Mouse (Mus musculus) inflammation-experienced regulatory T-cells, adult 6 months (primary cell): ENCODE results near the gene Gm10961. TPM values are rescaled to one million over a fixed set of nuclear protein-coding genes. Genes with fewer than 3 reads are reported as not detected.

Experiments
- ATAC-seq: one replicate; pipeline ENCODE4 v1.8.0; 2017
- polyA plus RNA-seq, 3 experiments: library from polyadenylated mRNA; unstranded; fragments of 100-300 nt; shearing (Covaris generic); gene quantifications; one replicate each; pipeline ENCODE4 v1.2.1; 2017

Gene Gm10961
- not detected for polyA plus RNA-seq

DNA sequence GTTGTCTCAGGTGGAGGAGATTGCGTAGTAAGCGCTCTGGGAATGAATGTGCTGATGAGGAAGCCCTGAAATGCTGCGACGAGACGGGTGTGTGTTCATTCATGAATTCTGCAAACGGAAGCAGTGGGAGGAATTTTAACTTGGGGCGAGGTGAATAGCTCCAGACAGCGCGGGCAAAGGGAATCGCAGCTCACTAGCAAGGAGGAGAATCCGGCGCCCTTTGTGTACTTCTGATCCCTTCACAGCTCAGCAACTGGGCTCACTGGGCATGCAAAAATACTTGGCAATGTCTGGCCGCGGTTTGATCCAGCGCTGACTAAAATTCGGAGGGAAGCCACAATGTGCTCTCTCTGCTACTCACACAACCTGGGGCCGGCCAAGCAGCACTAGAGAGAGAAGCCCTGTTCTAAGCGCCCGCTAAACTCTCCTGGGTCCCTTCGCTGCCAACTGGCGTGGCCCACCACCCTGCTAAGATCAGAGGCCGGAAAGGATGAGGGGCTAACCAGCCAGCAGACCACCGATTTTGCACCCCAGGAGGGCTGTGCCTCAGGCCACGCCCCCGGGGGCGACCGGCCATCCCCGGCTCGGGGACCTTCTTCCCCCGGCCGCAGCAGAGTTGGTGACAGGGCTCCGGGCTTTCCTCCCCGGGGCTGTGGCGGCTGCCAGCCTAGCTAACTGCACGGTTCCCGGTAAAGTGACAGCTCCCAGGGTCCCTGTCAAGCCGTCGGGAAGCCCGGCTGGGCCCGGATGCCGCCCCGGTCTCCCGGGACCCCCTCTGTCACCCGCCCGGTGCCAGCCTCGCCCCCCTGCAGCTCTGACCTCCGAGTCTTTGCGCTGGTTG lies at the start of gene Gm10961:
Gene Gm10961, plus strand, starts transcription at position 641 of the 841 bp plus-strand sequence.
- peak; percentile 36 for ATAC-seq

DNA sequence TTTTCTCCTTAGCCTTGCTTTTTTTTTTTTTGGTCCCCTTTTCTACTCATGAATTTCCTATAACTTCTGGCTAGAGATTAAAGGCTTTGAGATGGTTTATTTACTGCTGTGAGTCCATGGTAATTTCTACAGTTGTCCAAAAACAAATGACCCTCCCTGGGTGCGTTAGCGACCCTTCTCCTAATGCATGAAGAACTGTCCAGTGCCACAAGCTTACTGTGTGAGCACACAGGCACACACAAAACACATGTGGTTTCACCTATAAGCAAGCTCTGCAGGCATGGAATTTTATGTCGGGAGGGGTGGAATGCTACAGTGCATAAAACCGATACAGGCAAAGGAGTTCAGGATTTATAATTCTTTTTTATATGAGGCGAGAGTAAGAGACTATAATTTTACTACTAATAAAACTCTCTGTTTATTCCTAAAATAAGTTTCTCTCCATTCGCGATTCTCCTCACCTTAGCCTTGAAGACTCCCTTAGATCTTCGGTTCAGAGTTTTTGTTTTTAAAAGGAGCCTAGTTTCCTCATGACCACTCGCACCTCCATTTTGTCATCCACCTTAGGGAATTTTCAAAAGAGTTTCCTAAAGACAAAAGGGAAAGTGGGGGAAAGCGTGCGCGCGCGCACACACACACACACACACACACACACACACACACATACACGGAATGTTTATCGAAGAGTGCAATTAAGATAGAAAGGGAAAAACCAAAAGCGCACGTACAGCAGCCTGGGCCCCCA lies 48.8 kb upstream of the Gm10961 start:
- ATAC-seq, result no peak

DNA sequence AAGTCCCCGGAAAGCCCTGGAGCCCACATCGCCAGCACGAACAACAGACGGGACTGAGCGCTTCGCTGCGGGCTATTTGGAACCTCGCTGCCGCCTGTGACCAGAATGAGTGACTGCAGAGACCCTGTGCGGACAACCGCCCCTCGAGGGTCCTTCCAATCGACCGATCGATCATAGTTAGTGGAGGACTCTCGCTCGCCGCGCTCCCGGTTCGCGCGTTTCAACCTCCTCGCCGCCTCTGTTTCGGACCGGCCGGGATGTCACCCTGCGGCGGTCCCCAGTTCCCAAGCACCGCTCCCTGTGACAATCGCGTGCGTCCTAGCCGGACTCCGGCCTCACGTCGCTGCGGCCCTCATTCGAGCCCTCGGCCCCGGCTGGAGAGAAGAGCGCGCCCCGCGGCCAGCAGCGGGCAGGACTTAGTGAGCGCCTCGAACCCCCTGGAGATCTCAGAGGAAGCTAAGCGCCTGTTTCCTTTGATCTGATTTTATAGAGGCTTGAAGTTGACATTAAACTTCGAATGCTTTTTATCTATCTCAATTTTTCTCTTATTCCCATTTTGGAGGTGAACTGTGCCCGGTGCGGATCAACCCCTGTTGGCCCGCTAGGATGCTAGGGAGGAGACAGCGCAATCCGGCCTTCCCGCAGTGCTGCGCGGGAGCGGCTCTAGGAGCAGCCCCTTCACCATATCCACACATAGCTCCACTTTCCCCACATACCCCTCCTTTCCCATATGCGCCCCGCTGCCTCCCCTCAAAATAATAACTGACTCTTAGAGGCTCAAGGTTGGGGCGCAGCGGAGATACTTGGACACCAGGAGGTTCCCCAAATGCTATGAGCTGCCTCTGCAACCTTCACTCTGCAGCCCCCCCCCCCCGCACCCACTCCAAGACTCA lies 48.0 kb upstream of the Gm10961 start:
- no peak for ATAC-seq

- no peak for ATAC-seq
Observed at GRCm38 (mm10) chr3:107583893-107584292, 47.2 kb upstream of the Gm10961 start.

GRCm38 (mm10) chr3:107586504-107586903 lies 44.6 kb upstream of the Gm10961 start:
- ATAC-seq, result no peak

DNA sequence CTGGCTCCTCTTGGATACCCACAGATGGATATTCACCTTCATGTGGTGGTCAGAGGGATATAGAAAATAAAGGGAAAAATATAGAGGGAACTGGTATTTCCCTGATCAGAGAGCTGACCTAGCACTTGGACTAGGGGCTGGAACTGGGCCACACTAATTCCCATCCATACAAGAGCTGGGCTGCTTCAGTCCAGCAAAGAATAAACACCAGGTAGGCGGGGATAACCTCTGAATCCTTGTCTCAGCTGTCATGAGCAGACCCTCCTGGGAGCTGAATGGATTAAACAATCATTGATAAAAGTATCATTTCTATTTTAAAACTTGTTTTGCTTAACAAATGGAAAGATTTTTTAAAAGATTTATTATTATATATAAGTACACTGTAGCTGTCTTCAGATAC lies 39.5 kb upstream of the Gm10961 start:
- ATAC-seq, result no peak

DNA sequence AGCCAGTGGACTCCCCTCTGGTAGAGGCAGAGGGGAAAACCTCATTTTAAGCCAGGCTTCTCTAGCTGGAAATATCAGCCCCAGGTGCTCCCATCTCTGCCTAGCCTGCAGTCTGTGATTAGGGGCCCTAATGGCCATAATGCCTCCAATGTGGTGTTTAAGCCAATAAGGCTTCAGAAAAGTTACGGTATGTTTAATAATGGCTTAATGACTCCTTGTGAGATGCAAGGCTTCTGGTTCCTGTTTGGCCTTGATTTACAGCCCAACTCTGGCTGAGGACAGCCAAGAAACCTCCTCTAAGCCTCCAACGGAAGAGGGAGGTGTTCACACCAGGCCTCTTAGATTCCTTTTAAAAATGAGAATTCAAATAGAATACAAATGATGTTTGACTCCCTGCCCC lies 37.5 kb upstream of the Gm10961 start:
- no peak for ATAC-seq

- ATAC-seq, result no peak
Observed at GRCm38 (mm10) chr3:107594662-107595263, 36.4 kb upstream of the Gm10961 start, which contains the start of gene Alx3. Gene Alx3, plus strand, starts transcription at chr3:107595031.

- no peak for ATAC-seq
Observed at GRCm38 (mm10) chr3:107595264-107595937, 35.7 kb upstream of the Gm10961 start.

GRCm38 (mm10) chr3:107595938-107596461 lies 35.1 kb upstream of the Gm10961 start:
- ATAC-seq, result no peak

- no peak for ATAC-seq
Observed at GRCm38 (mm10) chr3:107596559-107596958, 34.6 kb upstream of the Gm10961 start.

DNA sequence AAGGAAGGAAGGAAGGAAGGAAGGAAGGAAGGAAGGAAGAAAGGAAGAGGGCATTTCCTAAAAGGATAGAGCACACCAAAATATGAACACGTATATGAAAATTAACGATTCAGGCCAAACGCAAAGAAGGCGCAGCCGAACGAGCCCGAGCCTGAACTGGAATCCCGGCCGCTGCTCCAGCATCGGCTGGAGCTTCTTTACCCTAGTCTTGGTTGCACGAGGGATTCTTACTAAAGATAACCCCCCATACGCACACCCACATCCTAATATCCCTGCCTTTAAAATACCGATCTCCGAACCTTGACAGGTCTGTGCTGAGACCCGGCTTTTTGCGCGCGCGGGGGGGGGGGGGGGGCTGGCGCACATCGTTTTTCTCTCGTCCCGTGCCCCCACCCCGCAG lies 34.0 kb upstream of the Gm10961 start:
- ATAC-seq, result no peak

DNA sequence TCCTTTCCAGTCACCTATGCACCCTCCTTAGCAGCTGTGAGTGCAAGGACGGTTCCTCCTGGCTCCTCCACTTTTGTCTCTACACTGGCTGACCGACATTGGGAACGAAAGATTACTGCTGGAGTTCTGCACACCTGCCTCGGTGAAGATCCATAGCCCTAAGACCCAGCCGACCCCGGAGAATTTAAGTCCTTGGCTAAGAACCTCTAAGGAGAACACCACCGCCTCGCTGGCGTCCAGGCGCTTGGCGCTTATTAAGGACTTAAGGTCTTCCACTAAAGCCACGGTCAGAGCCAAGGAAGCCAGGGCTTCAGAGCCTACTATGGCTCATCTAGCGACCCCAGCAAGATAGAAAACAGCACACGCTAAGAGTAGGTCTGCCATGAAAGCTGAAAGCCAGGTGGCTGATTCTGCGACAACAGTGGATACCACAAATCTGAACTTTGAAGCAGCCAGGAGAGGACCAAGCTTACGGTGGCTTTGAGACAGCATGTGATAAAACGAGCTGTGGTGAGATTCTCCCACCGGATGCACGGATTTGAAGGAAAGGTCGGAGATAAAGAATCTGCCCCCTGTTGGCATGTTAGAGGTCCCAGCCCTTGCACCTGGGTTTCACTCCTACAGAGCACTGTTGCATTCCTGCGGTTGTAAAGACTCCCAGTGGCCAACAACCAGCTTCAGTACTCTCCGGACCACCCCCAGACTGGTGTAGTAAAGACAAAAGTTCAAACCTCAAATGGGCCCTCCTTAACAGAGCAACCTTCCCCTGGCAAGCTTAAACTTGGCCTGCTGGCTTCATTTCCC lies 33.3 kb upstream of the Gm10961 start:
- no peak for ATAC-seq

GRCm38 (mm10) chr3:107600127-107600526 lies 31.0 kb upstream of the Gm10961 start:
- no peak for ATAC-seq

GRCm38 (mm10) chr3:107605304-107605703 lies 25.8 kb upstream of the Gm10961 start:
- peak; percentile 43 for ATAC-seq

- ATAC-seq, result no peak
Observed at GRCm38 (mm10) chr3:107607221-107607620, 23.9 kb upstream of the Gm10961 start.

GRCm38 (mm10) chr3:107608808-107609207 lies 22.3 kb upstream of the Gm10961 start:
- ATAC-seq, result no peak

DNA sequence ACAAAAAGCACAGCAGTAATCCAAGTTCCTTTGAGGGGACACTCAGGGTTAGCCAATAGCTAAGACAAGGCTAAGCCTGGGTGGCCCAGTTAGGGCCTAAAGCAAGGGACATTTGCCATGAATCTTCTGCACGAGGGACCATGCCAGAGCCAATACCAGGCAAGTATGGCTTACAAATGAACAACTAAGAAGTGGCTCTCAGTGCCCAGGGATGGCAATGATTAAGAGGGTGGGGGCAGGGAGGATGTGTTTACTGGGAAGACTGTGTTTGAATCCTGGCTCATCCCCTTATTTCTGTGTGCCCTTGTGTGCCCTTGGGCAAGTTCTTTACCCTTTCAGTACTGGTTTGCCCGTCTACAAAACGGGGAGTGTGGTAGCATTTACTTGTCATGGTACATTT lies 21.7 kb upstream of the Gm10961 start:
- ATAC-seq, result no peak

- no peak for ATAC-seq
Observed at GRCm38 (mm10) chr3:107611394-107611793, 19.7 kb upstream of the Gm10961 start.

- ATAC-seq, result peak; percentile 35
Observed at GRCm38 (mm10) chr3:107612902-107613525, 18.1 kb upstream of the Gm10961 start.
